ENCODE assay signal across 8 mouse cellular contexts in genomic region chr2:32166581-32166980, GRCm38 (mm10). TPM values are rescaled to one million over a fixed set of nuclear protein-coding genes. Genes with fewer than 3 reads are reported as not detected.
DNase-seq lines count a peak whose midpoint lies in the region; ATAC-seq lines count a peak whose summit lies in the region.

No protein-coding gene starts in this region.

- H3K27ac ChIP-seq in heart, embryonic 13.5 days (replicated peaks), result peak overlapping the region; percentile 92

- no peak for ATAC-seq in heart, embryonic 13.5 days (ENCODE audit: extremely low read depth, insufficient number of reproducible peaks, low FRiP score, low TSS enrichment)

- peak overlapping the region; percentile 71; the same call in 1 of the 2 replicates for H3K9ac ChIP-seq in heart, embryonic 13.5 days

- H3K9me3 ChIP-seq in heart, embryonic 13.5 days, result no peaks in the 10 kb centered on the region

- DNase-seq in heart, adult 8-10 months (ENCODE audit: low spot score), result no peak
- peak; percentile 69 for DNase-seq in embryo, embryonic 11 days
- DNase-seq in induced T-regulatory cell, adult 2 months (ENCODE audit: low read depth), result peak; percentile 73
- DNase-seq in neural tube, embryonic 10.5 days (ENCODE audit: extremely low spot score, low spot score), result peak; percentile 45
- DNase-seq in adrenal gland, postnatal 36 days, result no peak
- DNase-seq in layer of hippocampus, postnatal 10 days (ENCODE audit: low spot score in 2 of 2), result no peak
- no peak for DNase-seq in spleen, postnatal 10 days (ENCODE audit: low spot score in 2 of 2)

- WGBS in heart, embryonic 13.5 days, result 10% methylated on average over 10 of the region's 10 CpGs

- no peaks in the 10 kb centered on the region for H3K36me3 ChIP-seq in heart, embryonic 13.5 days

- peak overlapping the region; percentile 63 for H3K4me2 ChIP-seq in heart, embryonic 13.5 days

- peaks cover 94% of the 10 kb centered on the region for H3K4me1 ChIP-seq in heart, embryonic 13.5 days

- no peaks in the 10 kb centered on the region for H3K27me3 ChIP-seq in heart, embryonic 13.5 days (replicated peaks)

- no peak overlapping the region for H3K4me3 ChIP-seq in heart, embryonic 13.5 days

RNA-seq across cellular contexts. Expression of gene Prrc2b, which starts 15.7 kb away (rescaled TPM):
- 24.5 and 25.1 TPM in 2 replicates for polyA plus RNA-seq in heart, embryonic 13.5 days (2015; fragmentation: Nextera tagmentation; extraction: Ambion mirVana)
- 10 to 100 TPM; 83.5 to 94.1 (median 89.2) TPM for total RNA-seq in heart, adult 8-10 months (2022)
- total RNA-seq in adrenal gland, postnatal 36 days (2021), result 100 to 1,000 TPM in 1 of 2 experiments, 10 to 100 TPM in 1; 99.3 to 119 TPM
- total RNA-seq in layer of hippocampus, postnatal 10 days (2021), result 100 to 1,000 TPM; 272 to 279 TPM

Comparison
In these comparisons a context has a peak if more than half of its experiments do, and no peak if none do; other contexts are left out.
1. DNase-seq: peak in embryo, embryonic 11 days (single experiment), induced T-regulatory cell, adult 2 months (single experiment) and neural tube, embryonic 10.5 days (single experiment); none in heart, adult 8-10 months (single experiment), adrenal gland, postnatal 36 days (0 of 2), layer of hippocampus, postnatal 10 days (0 of 2) and spleen, postnatal 10 days (0 of 2).